Mouse (Mus musculus) spleen, postnatal 4 days (tissue): ENCODE results near the gene Chrd.

Experiments used
- DNase-seq, 2 experiments: peaks; one replicate each; pipeline ENCODE4 v3.0.0; 2022; ENCODE audit warnings: low spot score in 2 of 2

Gene Chrd

DNA sequence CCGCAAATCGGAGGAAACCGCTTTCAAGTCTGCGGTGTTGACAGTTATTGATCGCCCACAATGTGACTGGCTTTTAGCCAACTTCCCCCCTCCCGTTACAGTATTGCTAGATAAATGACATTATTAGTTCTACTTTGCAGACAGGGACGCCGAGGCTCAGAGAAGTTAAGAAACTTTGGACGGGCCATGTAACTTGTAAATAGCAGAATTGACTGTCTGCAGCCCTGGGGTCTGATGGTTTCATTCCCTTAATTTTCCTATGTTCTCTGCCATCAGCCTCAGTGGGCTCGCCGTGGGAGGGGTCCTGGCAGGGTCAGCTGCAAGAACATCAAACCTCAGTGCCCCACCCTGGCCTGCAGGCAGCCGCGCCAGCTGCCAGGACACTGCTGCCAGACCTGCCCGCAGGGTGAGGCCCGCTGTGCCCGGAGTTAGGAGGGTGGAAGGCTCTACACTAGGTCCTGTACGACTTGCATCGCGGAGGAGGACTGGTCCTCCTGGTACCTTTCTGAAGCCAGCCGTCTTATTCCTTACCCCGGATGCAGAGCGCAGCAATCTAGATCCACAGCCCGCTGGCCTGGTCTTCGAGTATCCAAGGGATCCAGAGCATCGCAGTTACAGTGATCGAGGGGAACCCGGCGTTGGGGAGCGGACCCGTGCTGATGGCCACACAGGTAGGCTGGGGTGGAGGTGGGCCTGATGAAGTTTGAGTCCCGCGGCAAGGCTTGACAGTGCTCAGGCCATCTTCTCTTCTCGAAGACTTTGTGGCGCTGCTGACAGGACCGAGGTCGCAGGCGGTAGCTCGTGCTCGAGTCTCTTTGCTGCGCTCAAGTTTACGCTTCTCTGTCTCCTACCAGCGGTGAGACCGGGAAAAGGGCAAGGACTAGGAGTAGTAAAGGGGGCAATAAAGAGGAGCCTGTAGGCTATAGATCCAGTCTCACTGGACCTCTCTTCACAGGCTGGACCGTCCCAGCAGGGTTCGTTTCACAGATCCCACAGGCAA is 1.1 kb downstream of the Chrd start, which contains the start of gene Thpo:
Gene Thpo (minus strand): TSS at position 781 of the 1,000 bp plus-strand sequence.
- DNase-seq = no peak

DNA sequence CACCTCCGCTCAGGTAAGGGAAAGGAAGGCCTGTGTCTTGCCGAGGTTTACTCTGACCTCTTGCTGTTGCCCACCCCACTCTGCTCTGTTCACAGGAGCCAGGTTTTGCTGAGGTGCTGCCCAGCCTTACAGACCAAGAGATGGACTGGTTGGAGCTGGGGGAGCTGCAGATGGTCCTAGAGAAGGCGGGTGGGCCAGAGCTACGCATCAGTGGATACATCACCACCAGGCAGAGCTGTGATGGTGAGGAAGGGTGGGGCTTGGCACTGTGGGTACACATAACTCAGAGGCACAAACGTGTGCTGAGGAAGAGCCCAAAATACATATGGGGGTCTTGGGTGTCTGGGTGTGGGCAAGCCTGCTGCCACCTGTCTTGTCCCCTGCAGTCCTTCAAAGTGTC is 2.7 kb downstream of the Chrd start:
- DNase-seq = no peak

DNA sequence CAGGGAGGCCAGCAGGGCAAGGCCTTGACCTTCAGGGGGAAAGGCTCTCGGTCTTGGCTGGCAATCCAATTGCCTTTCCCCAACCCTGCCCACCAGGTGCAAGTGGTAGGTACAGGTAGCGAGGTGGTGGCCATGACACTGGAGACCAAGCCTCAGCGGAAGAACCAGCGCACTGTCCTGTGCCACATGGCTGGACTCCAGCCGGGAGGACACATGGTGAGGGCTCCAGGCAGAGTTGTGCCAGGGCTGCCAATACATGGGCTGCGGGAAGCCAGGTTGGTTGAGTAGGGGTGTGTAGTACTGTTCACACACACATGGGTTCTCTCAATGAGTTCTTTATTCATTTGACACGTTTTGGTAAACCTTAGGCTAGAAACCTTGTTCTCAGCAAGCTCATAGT is 3.2 kb downstream of the Chrd start:
- DNase-seq = no peak

DNA sequence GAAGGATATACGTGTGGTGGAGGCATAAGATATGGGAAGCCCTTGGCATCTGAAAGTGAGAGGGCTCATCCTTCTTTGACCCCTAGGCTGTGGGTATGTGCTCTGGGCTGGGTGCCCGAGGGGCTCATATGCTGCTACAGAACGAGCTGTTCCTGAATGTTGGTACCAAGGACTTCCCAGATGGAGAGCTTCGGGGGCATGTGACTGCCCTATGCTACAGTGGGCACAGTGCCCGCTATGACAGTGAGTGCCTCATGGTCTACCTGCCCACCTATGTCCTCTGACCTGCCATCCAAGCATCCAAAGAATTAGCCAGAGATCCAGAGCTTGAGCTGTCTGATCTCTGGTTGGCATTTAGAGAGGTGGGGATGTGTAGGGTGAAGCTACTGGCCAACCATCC is 3.9 kb downstream of the Chrd start:
- no peak for DNase-seq

DNA sequence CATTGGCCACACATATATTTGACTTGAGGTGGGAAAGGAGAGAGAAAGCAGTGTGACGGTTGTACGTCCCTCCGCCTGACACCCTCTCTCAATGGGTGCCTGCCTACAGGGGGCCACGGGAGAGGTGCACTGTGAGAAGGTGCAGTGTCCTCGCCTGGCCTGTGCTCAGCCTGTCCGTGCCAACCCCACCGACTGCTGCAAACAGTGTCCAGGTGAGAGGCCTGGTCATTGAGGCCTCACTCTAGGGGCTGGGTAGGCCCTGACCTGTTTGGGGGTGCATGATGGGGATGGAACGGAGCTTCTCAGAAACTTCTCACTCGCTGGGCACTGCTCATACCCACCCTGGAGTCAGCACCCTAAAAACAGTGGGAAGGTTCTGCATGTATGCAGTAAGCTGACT is 6.9 kb downstream of the Chrd start:
- no peak for DNase-seq

DNA sequence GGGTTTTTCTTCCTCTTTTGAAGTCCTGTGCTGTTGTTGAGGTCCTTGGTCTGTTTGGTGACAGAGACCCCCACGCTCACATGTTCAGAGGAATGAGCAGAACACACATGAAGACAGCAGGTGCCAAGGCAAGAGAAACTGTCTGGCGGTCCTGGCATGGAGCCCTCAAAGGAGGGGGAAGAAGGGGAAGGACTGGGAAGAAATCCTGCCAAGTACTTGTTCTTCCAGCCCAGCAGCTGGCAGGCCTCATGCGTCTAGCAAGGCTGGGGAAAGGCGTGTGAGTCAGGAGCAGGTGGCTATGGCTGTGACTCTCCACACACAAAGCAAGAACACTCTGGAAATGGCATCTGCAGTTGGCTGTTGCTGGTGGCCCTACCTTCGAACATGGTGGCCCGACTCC is 13.7 kb downstream of the Chrd start:
- no peak for DNase-seq

DNA sequence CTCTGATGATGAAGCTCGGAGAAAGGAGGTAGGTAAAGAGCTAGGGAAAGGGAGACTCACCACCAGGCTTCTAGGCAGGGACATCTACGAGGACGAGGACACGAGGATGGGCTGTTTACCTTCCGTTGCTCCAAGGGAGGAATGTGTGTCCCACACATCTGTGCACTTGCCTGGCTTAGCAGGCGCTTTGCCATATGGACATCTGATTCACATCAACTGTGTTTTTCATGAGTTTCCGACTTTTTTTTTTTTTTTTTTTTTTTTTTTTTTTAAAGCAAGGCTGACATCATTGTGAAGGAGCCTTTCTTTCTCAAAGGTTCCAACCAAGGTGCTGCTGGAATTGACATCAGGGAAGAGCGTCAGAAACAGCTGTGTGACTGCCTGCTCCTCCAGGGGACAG is 17.6 kb downstream of the Chrd start:
- DNase-seq = no peak

DNA sequence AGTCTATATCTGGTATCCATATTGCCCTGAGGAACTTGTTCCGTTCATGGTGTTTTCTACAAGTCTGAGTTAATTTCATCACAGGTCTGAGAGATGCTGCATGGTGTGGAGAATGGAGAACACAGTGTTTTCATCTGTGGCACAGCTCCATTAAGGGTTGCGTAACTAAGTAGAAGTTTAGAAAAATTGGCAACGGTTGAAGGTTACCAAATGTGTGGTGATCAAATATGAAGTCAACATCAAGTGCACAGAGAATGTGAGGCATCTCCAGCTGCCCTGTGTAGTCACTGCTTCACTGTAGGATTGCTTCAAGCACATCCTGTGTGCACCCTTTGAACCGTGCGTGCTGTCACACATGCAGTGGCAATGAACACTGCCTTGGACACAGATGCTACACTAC is 23.1 kb downstream of the Chrd start:
- no peak for DNase-seq

DNA sequence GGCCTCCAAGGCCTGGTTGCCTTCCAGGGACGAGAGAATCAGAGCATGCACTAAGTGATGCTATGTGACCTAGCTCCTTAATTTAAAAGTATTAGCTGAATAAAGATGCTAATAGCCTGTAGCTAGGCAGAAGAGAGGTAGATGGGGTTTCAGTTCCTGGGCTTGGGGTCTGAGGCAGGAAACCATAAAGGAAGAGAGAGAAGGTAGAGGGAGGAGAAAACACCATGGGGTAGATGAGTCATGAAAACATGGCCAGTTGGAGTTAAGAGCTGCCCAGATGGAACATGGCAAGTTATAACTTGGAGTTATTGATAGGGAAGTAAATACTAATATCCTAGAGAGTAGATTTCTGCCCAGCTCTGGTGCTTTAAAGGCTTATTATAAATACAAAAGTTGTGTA is 24.5 kb downstream of the Chrd start:
- DNase-seq = no peak

DNA sequence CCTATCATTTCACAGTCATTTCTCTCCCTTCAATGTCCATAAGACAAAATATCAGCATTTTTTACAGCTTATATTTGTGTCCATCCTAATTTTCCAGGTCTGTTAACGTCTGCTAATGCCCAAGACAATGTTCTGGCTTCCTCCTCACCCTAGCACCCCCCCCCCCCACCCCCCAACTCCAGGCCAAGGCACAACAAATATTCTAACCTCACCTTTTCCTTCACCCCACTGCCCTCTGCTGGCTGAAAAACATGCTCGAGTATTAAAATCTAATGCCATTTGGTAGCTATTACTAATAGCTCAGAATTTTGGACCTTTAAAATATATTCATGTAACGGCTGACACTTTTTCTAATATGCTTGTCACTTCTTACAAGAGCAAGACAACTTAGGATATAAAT is 28.8 kb downstream of the Chrd start:
- peak in 1 of 2 experiments; percentile 23 for DNase-seq

DNA sequence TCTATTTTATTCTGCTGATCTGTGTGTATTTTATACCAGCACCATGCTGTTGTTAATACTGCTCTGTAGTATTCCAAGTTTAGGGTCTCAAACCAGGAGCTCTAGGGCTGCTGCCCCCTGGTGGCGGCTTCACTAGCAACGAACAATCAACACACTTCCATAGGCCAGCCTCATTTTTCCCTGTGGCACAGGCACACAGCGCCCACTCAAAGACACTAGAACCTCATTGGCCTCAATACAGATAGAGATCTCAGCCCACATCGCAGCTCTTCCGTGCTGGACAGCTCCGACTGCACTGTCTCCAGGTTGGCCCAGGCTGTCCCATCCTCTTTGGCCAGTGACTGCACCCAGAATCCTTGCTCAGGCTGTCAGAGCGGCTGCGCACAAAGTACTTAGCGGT is 32.3 kb downstream of the Chrd start:
- peak; percentile 24 to 76 for DNase-seq

DNA sequence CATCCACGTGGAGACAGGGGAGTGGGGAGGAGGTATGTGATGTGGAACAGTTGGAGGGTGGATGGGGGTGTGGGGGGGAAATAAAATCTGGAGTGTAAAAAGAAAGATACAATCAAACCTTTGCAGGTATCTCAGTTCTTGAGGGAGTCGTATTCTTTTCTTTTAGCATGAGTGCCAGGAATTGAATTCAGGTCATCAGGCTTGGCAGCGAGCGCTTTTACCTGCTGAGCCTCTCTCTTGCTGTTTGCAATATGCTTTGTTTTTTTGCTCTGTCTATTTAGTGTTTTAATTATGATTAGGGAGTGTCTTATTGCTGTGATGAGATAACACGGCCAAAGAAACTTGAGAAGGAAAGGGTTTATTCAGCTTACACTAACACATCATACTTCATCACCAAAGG is 42.1 kb downstream of the Chrd start:
- DNase-seq = no peak

DNA sequence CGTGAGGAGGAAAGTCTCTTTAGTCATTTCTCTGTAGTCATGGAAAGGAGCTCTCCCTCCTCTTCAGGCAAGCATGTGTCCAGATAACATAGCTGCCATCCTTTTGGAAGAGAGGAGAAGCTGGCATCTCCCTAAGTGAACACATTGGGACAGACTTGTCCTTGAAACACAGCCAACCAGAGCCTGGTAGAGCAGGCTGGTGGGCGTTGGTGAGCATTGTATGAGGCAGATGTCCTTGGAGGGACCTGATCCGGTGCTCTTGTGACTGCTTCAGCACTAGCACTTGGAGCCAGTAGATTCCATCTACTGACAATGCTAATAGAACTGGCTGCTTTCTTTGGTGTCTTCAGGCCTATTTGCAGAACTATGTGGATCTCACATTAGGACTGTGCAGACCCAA is 46.9 kb downstream of the Chrd start:
- no peak for DNase-seq

DNA sequence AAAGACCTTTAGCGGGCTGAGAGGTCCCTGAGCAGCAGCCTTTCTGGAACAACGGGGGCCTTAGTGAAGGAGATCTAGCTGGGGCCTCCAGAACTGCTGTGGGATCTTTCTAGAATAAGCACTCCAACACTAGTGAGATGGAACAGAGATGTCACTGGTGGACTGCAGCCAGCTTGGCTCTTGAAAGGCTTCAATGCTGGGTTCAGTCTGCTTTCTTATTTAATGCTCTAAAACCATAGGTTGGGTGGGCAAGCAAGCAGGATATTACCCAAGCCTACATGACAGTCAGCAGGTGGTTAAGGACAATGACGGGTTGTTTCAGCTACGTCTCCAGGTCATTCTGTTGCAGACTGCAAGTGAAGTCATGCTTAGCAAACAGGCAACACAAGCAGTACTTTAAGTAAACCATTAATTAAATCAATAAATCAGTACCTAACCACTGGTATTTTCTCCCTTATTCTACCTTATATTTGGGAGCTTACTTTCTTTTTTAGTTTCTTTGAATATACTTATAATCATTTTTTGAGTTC is 48.2 kb downstream of the Chrd start:
- no peak for DNase-seq

DNA sequence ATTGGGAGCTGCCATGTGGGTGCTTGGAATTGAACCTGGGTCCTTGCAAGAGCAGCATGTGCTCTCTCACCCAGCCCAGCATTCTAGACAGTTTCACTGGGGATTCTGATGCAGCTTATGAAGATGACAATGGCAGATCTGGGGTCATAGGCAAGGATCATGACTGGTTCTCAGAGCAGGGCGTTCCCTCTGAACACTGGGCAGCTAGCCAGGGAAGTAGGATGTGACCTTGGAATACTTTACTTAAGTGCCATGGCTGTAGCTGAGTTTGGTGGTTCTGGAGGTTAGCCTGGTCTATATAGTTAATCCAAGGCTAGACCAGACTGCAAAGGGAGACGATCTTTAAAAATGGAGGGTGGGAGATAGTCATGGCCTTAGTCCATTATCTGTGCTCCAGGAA is 51.0 kb downstream of the Chrd start:
- no peak for DNase-seq

DNA sequence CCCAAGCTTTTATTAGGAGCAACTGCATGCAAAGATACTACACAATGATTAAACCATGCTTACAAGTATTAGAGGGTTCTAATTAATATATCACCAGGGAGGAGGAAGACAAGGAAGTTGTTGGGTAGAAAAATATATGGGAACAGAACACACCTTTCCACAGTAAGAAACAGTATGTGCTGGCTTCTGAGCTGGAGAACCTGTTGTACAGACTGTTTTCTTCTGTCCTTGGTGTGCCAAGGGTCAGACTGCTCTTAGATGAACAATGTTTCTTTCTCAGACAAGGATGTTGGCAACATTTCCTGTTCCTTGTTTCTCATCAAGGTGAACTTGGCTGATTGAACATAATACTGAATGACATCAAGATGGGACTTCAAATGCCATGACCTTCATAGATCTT is 51.8 kb downstream of the Chrd start:
- DNase-seq = no peak

DNA sequence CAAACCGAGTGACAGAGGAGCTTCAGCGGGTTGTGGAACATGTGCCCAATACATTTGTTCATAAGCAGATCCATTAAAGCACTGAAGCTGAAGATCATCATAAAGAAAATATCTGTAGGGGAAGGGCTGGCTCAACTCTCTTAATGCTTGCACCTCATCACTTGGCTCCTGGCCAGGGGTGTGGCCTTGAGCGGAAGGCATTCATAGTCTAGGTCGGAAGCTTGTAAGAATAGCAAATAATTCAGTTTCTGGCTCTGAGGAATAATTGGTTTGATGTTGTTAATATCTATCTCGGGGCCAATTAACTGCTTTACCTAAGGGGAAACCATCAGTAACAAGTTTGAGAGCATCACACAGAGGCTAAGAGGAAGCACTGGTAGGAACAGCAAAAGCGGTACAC is 53.6 kb downstream of the Chrd start:
- DNase-seq = no peak

DNA sequence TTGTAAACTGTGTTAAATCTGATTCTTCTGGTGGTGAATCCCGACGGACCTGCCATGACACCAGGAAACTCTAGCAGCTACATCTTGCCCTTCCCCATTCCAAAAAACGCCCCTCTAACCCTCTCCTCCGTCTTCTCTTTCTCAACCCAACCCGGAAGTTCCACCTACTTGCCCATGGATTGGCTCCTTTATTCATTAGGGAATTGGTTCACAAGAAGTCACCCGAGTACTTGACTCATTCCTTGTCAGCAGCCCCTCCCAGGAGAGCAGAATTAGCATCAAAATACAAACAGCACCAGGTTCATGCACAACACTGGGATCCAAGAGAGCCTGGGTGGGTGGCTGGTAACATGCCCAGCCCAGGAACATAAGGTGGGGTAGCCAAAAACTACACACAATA is 58.9 kb downstream of the Chrd start:
- DNase-seq = no peak
